Mouse (Mus musculus) MEL (cell line): Measurements from ENCODE around the gene 1700093K21Rik. TPM values are rescaled to one million over a fixed set of nuclear protein-coding genes. Genes with fewer than 3 reads are reported as not detected.
A peak's percentile ranks its signal among the peaks of the same experiment; 100 is the strongest.

Experiments used
- DNase-seq: peaks from one replicate; pipeline ENCODE4 v3.0.0; 2011; ENCODE audit warnings: low read depth, low spot score
- H3K27ac ChIP-seq: 2 replicates; pipeline ENCODE4 v1.5.1; 2012; ENCODE audit warnings: low read depth, mild to moderate bottlenecking, control low read depth, low read length, moderate library complexity; ENCODE audit not compliant: control insufficient read depth
- H3K27me3 ChIP-seq, 2 experiments: fragments of 150-350 bp in 1 of 2; sonication (generic) in 1 of 2; 2 replicates each; pipeline ENCODE4 v1.6.1; 2012; ENCODE audit warnings: low read length in 2 of 2, mild to moderate bottlenecking in 2 of 2, improper control_type of control experiment in 1 of 2, moderate library complexity in 1 of 2; ENCODE audit not compliant: insufficient read depth in 2 of 2, control insufficient read depth in 1 of 2
- H3K36me3 ChIP-seq, 2 experiments: 2 replicates each; pipeline ENCODE4 v1.6.1; 2012 to 2014; ENCODE audit warnings: low read length in 2 of 2, improper control_type of control experiment in 1 of 2, inconsistent platforms in 1 of 2, mild to moderate bottlenecking in 1 of 2; ENCODE audit not compliant: insufficient read depth in 2 of 2, control insufficient read depth in 1 of 2
- H3K4me1 ChIP-seq, 2 experiments: fragments of 150-350 bp in 1 of 2; sonication (generic) in 1 of 2; 2 replicates each; pipeline ENCODE4 v1.6.1; 2012; ENCODE audit warnings: low read length in 2 of 2, improper control_type of control experiment in 1 of 2, mild to moderate bottlenecking in 1 of 2; ENCODE audit not compliant: insufficient read depth in 2 of 2, control insufficient read depth in 1 of 2
- H3K4me3 ChIP-seq, 2 experiments: fragments of 150-350 bp in 1 of 2; sonication (generic) in 1 of 2; 2 replicates each; pipeline ENCODE4 v1.5.1; 2012; ENCODE audit warnings: low read depth in 2 of 2, low read length in 2 of 2, mild to moderate bottlenecking in 2 of 2, moderate library complexity in 2 of 2, control low read depth in 1 of 2, improper control_type of control experiment in 1 of 2; ENCODE audit not compliant: control insufficient read depth in 1 of 2, insufficient read depth in 1 of 2
- H3K79me2 ChIP-seq: 2 replicates; pipeline ENCODE4 v1.6.1; 2012; ENCODE audit warnings: mild to moderate bottlenecking, low read length, moderate library complexity; ENCODE audit not compliant: control insufficient read depth, poor library complexity, insufficient read depth
- H3K9ac ChIP-seq: 2 replicates; pipeline ENCODE4 v1.6.1; 2012; ENCODE audit warnings: low read depth, mild to moderate bottlenecking, control low read depth, low read length, moderate library complexity; ENCODE audit not compliant: control insufficient read depth, poor library complexity, severe bottlenecking
- H3K9me3 ChIP-seq: fragments of 150-350 bp; sonication (generic); replicated peaks from 2 replicates; pipeline ENCODE4 v1.6.1; 2012; ENCODE audit warnings: mild to moderate bottlenecking, low read length, improper control_type of control experiment, moderate library complexity; ENCODE audit not compliant: insufficient read depth
- CHD1 ChIP-seq: IDR thresholded peaks from 2 replicates; pipeline ENCODE4 v1.6.1; 2012; ENCODE audit warnings: low read depth, mild to moderate bottlenecking, inconsistent platforms, low read length, improper control_type of control experiment
- CTCF ChIP-seq, 3 experiments: IDR thresholded peaks in 2 of 3; conservative IDR thresholded peaks in 1 of 3; 2 replicates each; pipeline ENCODE4 v1.5.1; 2011 to 2012; ENCODE audit warnings: low read length in 3 of 3, low read depth in 2 of 3, mild to moderate bottlenecking in 2 of 3, improper control_type of control experiment in 1 of 3, inconsistent platforms in 1 of 3, mixed read lengths in 1 of 3, moderate library complexity in 1 of 3; ENCODE audit not compliant: control insufficient read depth in 1 of 3, insufficient read depth in 1 of 3, poor library complexity in 1 of 3, severe bottlenecking in 1 of 3
- EP300 ChIP-seq, 2 experiments: IDR thresholded peaks; 2 replicates each; pipeline ENCODE4 v1.6.1; 2011; ENCODE audit warnings: improper control_type of control experiment in 2 of 2, low read length in 2 of 2, low read depth in 1 of 2, mild to moderate bottlenecking in 1 of 2
- ETS1 ChIP-seq: IDR thresholded peaks from 2 replicates; pipeline ENCODE4 v1.6.1; 2012; ENCODE audit warnings: low read depth, mild to moderate bottlenecking, inconsistent platforms, low read length, improper control_type of control experiment, moderate library complexity
- GABPA ChIP-seq: IDR thresholded peaks from 2 replicates; pipeline ENCODE4 v1.6.1; 2012; ENCODE audit warnings: low read depth, mild to moderate bottlenecking, inconsistent platforms, low read length, improper control_type of control experiment, moderate library complexity
- GATA1 ChIP-seq: IDR thresholded peaks from 2 replicates; pipeline ENCODE4 v1.6.1; 2011; ENCODE audit warnings: low read depth, low read length, improper control_type of control experiment
- HCFC1 ChIP-seq: IDR thresholded peaks from 2 replicates; pipeline ENCODE4 v1.6.1; 2012; ENCODE audit warnings: low read depth, mild to moderate bottlenecking, inconsistent platforms, low read length, improper control_type of control experiment, moderate library complexity
- MAX ChIP-seq: IDR thresholded peaks from 2 replicates; pipeline ENCODE4 v1.6.1; 2011; ENCODE audit warnings: low read length, improper control_type of control experiment
- MEF2A ChIP-seq: IDR thresholded peaks from 2 replicates; pipeline ENCODE4 v1.6.1; 2014; ENCODE audit warnings: low read depth, mild to moderate bottlenecking, inconsistent platforms, low read length, improper control_type of control experiment; ENCODE audit not compliant: poor library complexity, insufficient replicate concordance, severe bottlenecking; ENCODE audit errors: extremely low read depth
- MXI1 ChIP-seq: IDR thresholded peaks from 2 replicates; pipeline ENCODE4 v1.6.1; 2011; ENCODE audit warnings: mild to moderate bottlenecking, low read depth, low read length, improper control_type of control experiment
- MYB ChIP-seq: IDR thresholded peaks from 2 replicates; pipeline ENCODE4 v1.6.1; 2011; ENCODE audit warnings: mild to moderate bottlenecking, low read depth, low read length, improper control_type of control experiment
- NELFE ChIP-seq: IDR thresholded peaks from 2 replicates; pipeline ENCODE4 v1.6.1; 2011; ENCODE audit warnings: low read depth, low read length, improper control_type of control experiment
- NRF1 ChIP-seq: IDR thresholded peaks from 2 replicates; pipeline ENCODE4 v1.6.1; 2014; ENCODE audit warnings: low read depth, mild to moderate bottlenecking, inconsistent platforms, low read length, improper control_type of control experiment, moderate library complexity; ENCODE audit not compliant: poor library complexity, insufficient read depth, severe bottlenecking
- POLR2A ChIP-seq, 2 experiments: IDR thresholded peaks; 2 replicates each; pipeline ENCODE4 v1.6.1; 2011 to 2012; ENCODE audit warnings: low read length in 2 of 2, mild to moderate bottlenecking in 2 of 2, control low read depth in 1 of 2, improper control_type of control experiment in 1 of 2, low read depth in 1 of 2, moderate library complexity in 1 of 2; ENCODE audit not compliant: control insufficient read depth in 1 of 2, insufficient read depth in 1 of 2, poor library complexity in 1 of 2
- POLR2AphosphoS2 ChIP-seq: IDR thresholded peaks from 2 replicates; pipeline ENCODE4 v1.6.1; 2011; ENCODE audit warnings: low read length, improper control_type of control experiment
- POLR2AphosphoS5 ChIP-seq: IDR thresholded peaks from 2 replicates; pipeline ENCODE4 v1.6.1; 2012; ENCODE audit warnings: low read depth, borderline replicate concordance, mild to moderate bottlenecking, inconsistent platforms, low read length, moderate library complexity, mixed read lengths
- SIN3A ChIP-seq: IDR thresholded peaks from 2 replicates; pipeline ENCODE4 v1.6.1; 2012; ENCODE audit warnings: low read length, improper control_type of control experiment, inconsistent platforms
- SMC3 ChIP-seq: IDR thresholded peaks from 2 replicates; pipeline ENCODE4 v1.6.1; 2011; ENCODE audit warnings: low read depth, low read length, improper control_type of control experiment
- TAL1 ChIP-seq: IDR thresholded peaks from 2 replicates; pipeline ENCODE4 v1.6.1; 2012; ENCODE audit warnings: mild to moderate bottlenecking, inconsistent platforms, low read length, moderate library complexity, mixed read lengths
- TBP ChIP-seq: IDR thresholded peaks from 2 replicates; pipeline ENCODE4 v1.8.0; 2011; ENCODE audit warnings: low read depth, low read length, improper control_type of control experiment
- TCF12 ChIP-seq: IDR thresholded peaks from 2 replicates; pipeline ENCODE4 v1.6.1; 2014; ENCODE audit warnings: low read depth, mild to moderate bottlenecking, inconsistent platforms, low read length, improper control_type of control experiment, moderate library complexity
- USF1 ChIP-seq: IDR thresholded peaks from 2 replicates; pipeline ENCODE4 v1.6.1; 2014; ENCODE audit warnings: low read depth, mild to moderate bottlenecking, inconsistent platforms, low read length, improper control_type of control experiment, moderate library complexity
- ZKSCAN1 ChIP-seq: IDR thresholded peaks from 2 replicates; pipeline ENCODE4 v1.6.1; 2012; ENCODE audit warnings: low read depth, mild to moderate bottlenecking, inconsistent platforms, low read length, improper control_type of control experiment, moderate library complexity
- ZMIZ1 ChIP-seq: IDR thresholded peaks from 2 replicates; pipeline ENCODE4 v1.6.1; 2012; ENCODE audit warnings: low read depth, mild to moderate bottlenecking, inconsistent platforms, low read length, improper control_type of control experiment, moderate library complexity
- ZNF384 ChIP-seq: IDR thresholded peaks from 2 replicates; pipeline ENCODE4 v1.6.1; 2012; ENCODE audit warnings: low read depth, mild to moderate bottlenecking, inconsistent platforms, low read length, improper control_type of control experiment
- polyA plus RNA-seq, 2 experiments: library from polyadenylated mRNA; stranded (reverse) in 1 of 2; unstranded in 1 of 2; fragments of >175 nt in 1 of 2; fragments of >200 nt in 1 of 2; gene quantifications; 2 replicates each; pipeline versions ENCODE4 v1.2.1 to v1.2.4; 2012; ENCODE audit warnings: low replicate concordance in 2 of 2, low read depth in 1 of 2; ENCODE audit not compliant: insufficient read length in 2 of 2, insufficient read depth in 1 of 2, missing spikeins in 1 of 2
- total RNA-seq: library from RNA; depleted of rRNA; stranded (reverse); fragments of 300-350 nt; gene quantifications from 2 replicates; pipeline ENCODE4 v1.2.3, GENCODE M21; 2012

Gene 1700093K21Rik
- total and polyA plus RNA-seq, 3 experiments, result not detected

GRCm38 (mm10) chr11:23498609-23499008, 22.3 kb downstream of the 1700093K21Rik start:
- H3K36me3 ChIP-seq, result peaks cover 6 to 9% of the 10 kb centered on the region in 2 experiments
- H3K9ac ChIP-seq, result peak overlapping the region; percentile 66
- peak overlapping the region; percentile 47 for H3K27ac ChIP-seq
- H3K27me3 ChIP-seq, result no peaks in the 10 kb centered on the region
- H3K79me2 ChIP-seq, result peaks cover 9% of the 10 kb centered on the region
- TF ChIP-seq CTCF (IDR thresholded peaks at IDR 0.05 in 2 of 3, conservative IDR thresholded peaks at IDR 0.05 in 1 of 3; ENCODE audit: control insufficient read depth in 1 of 3, insufficient read depth in 1 of 3, low read depth in 2 of 3, low read length in 3 of 3, poor library complexity in 1 of 3, severe bottlenecking in 1 of 3), result no peak
- TF ChIP-seq TCF12, result peak; percentile 81
- TF ChIP-seq ZKSCAN1, result 0 out of 2 replicates have a peak, but pooled peaks have one; percentile 11
- TF ChIP-seq NRF1, result no peak
- TF ChIP-seq TBP, result no peak
- no peak for TF ChIP-seq MEF2A
- no peak for TF ChIP-seq GABPA
- TF ChIP-seq SIN3A, result peak; percentile 90
- TF ChIP-seq TAL1, result peak; percentile 37
- 0 out of 2 replicates have a peak, but pooled peaks have one; percentile 4 for TF ChIP-seq CHD1
- peak; percentile 90 for TF ChIP-seq ETS1
- peak; percentile 8; the same call in 1 of the 2 replicates for TF ChIP-seq SMC3
- TF ChIP-seq MXI1, result peak; percentile 74
- peak; percentile 60; the same call in 1 of the 2 replicates for TF ChIP-seq GATA1
- TF ChIP-seq HCFC1, result 0 out of 2 replicates have a peak, but pooled peaks have one; percentile 48
- peak; percentile 35 to 67; a peak in 2 of 4 replicates for TF ChIP-seq EP300 (IDR thresholded peaks at IDR 0.05; ENCODE audit: low read depth in 1 of 2, low read length in 2 of 2)
- H3K4me3 ChIP-seq, result peak overlapping the region; percentile 59 to 63
- peak; percentile 85 for DNase-seq
- H3K4me1 ChIP-seq, result peaks cover 4 to 16% of the 10 kb centered on the region in 2 experiments
- no peaks in the 10 kb centered on the region for H3K9me3 ChIP-seq

- DNase-seq, result peak; percentile 98
- Histone ChIP-seq H3K9ac (peak within 1 kb of the TSS; percentile 80), H3K4me3 (peak within 1 kb of the TSS; percentile 71 to 77), H3K27ac (peak within 1 kb of the TSS; percentile 47), H3K4me1 (peaks cover 4 to 16% of the 10 kb centered on the region in 2 experiments), H3K36me3 (peaks cover 8 to 9% of the 10 kb centered on the region in 2 experiments), H3K27me3 (no peaks in the 10 kb centered on the region), H3K79me2 (peaks cover 9% of the 10 kb centered on the region), H3K9me3 (no peaks in the 10 kb centered on the region)
- no peak for TF ChIP-seq MYB
- TF ChIP-seq NRF1, result peak; percentile 31; the same call in 1 of the 2 replicates
- TF ChIP-seq TAL1, result no peak
- peak; percentile 23; the same call in 1 of the 2 replicates for TF ChIP-seq SMC3
- TF ChIP-seq MXI1, result peak; percentile 1; the same call in 1 of the 2 replicates
- no peak for TF ChIP-seq POLR2AphosphoS5
- 0 out of 2 replicates have a peak, but pooled peaks have one; percentile 20 for TF ChIP-seq ETS1
- no peak for TF ChIP-seq EP300 (IDR thresholded peaks at IDR 0.05; ENCODE audit: low read depth in 1 of 2, low read length in 2 of 2)
- TF ChIP-seq CHD1, result 0 out of 2 replicates have a peak, but pooled peaks have one; percentile 71
- TF ChIP-seq MAX, result peak; percentile 27; the same call in 1 of the 2 replicates
- TF ChIP-seq USF1, result no peak
- peak; percentile 87 for TF ChIP-seq ZNF384
- TF ChIP-seq ZKSCAN1, result no peak
- TF ChIP-seq POLR2AphosphoS2, result peak; percentile 74
- TF ChIP-seq TCF12, result 0 out of 2 replicates have a peak, but pooled peaks have one; percentile 13
- peak; percentile 59 to 68; a peak in 2 of 4 replicates for TF ChIP-seq POLR2A (IDR thresholded peaks at IDR 0.05; ENCODE audit: control insufficient read depth in 1 of 2, insufficient read depth in 1 of 2, low read depth in 1 of 2, low read length in 2 of 2, poor library complexity in 1 of 2)
- TF ChIP-seq NELFE, result peak; percentile 72
- peak; percentile 13 for TF ChIP-seq HCFC1
- TF ChIP-seq ZMIZ1, result 0 out of 2 replicates have a peak, but pooled peaks have one; percentile 72
These were observed 23.0 kb downstream of the 1700093K21Rik start, which contains the start of gene Ahsa2 for GRCm38 (mm10) chr11:23497718-23498509. Ahsa2 (minus strand) TSS chr11:23498030.
